Mouse (Mus musculus) embryonic facial prominence, embryonic 14.5 days (tissue): Measurements from ENCODE around the gene Cnr2. TPM values are rescaled to one million over a fixed set of nuclear protein-coding genes. Genes with fewer than 3 reads are reported as not detected.

Experiments
- ATAC-seq: fragments of 200-750 bp; cut with Nextera tagmentation; 2 replicates; pipeline ENCODE4 v1.8.0; 2017; ENCODE audit warnings: low read depth, moderate number of reproducible peaks, moderate TSS enrichment
- DNase-seq: peaks from one replicate; pipeline ENCODE4 v3.0.0-alpha.2; 2015; ENCODE audit warnings: low spot score
- H3K27ac ChIP-seq: fragments of 300-500 bp; sonication (generic); replicated peaks from 2 replicates; pipeline ENCODE4 v1.5.1; 2014; ENCODE audit warnings: low read depth, mild to moderate bottlenecking, low read length, moderate library complexity
- H3K27me3 ChIP-seq: fragments of 300-500 bp; sonication (generic); replicated peaks from 2 replicates; pipeline ENCODE4 v1.6.1; 2014; ENCODE audit warnings: low read length; ENCODE audit not compliant: control insufficient read depth, insufficient read depth
- H3K36me3 ChIP-seq: fragments of 300-500 bp; sonication (generic); 2 replicates; pipeline ENCODE4 v1.6.1; 2014; ENCODE audit warnings: low read length, mixed read lengths; ENCODE audit not compliant: control insufficient read depth, insufficient read depth
- H3K4me1 ChIP-seq: fragments of 300-500 bp; sonication (generic); 2 replicates; pipeline ENCODE4 v1.6.1; 2014; ENCODE audit warnings: antibody characterized with exemption, low read length; ENCODE audit not compliant: control insufficient read depth, insufficient read depth
- H3K4me2 ChIP-seq: fragments of 300-500 bp; sonication (generic); 2 replicates; pipeline ENCODE4 v1.6.1; 2014; ENCODE audit warnings: low read depth, mild to moderate bottlenecking, low read length, moderate library complexity, mixed read lengths
- H3K4me3 ChIP-seq: fragments of 300-500 bp; sonication (generic); 2 replicates; pipeline ENCODE4 v1.5.1; 2014; ENCODE audit warnings: low read depth, mild to moderate bottlenecking, low read length
- H3K9ac ChIP-seq: fragments of 300-500 bp; sonication (generic); 2 replicates; pipeline ENCODE4 v1.6.1; 2014; ENCODE audit warnings: low read depth, mild to moderate bottlenecking, low read length, moderate library complexity, mixed read lengths
- H3K9me3 ChIP-seq: fragments of 300-500 bp; sonication (generic); 2 replicates; pipeline ENCODE4 v1.6.1; 2016; ENCODE audit warnings: low read length; ENCODE audit not compliant: control insufficient read depth
- WGBS: fragments of 180-500 bp; shearing (Covaris S2); extraction: QIAGEN DNeasy Blood & Tissue Kit; methylation state at CpG from one replicate; pipeline ENCODE4 v1.1.7; 2014; 5-methylcytosine and 5-hydroxymethylcytosine counted together
- polyA plus RNA-seq: library from polyadenylated mRNA; unstranded; fragments of >200 nt; fragmentation: Nextera tagmentation; extraction: Ambion mirVana; gene quantifications from 2 replicates; pipeline ENCODE4 v1.2.1, GENCODE M21; 2014

Cnr2 gene
- polyA plus RNA-seq, 1 experiment from 2014 or later, result 1.1 TPM

- H3K9me3 ChIP-seq, result no peaks in the 10 kb centered on the region
- H3K4me1 ChIP-seq, result peaks cover 11% of the 10 kb centered on the region; the same call in 1 of the 2 replicates
- H3K27ac ChIP-seq, result no peak overlapping the region
- no peak overlapping the region for H3K4me3 ChIP-seq
- no peaks in the 10 kb centered on the region for H3K27me3 ChIP-seq
- no peak overlapping the region for H3K4me2 ChIP-seq
- no peak overlapping the region for H3K9ac ChIP-seq
- DNase-seq (no peak), ATAC-seq (no peak)
- peaks cover 23% of the 10 kb centered on the region for H3K36me3 ChIP-seq
- 51% methylated on average over 4 of the region's 4 CpGs for WGBS
Measured at GRCm38 (mm10) chr4:135943389-135943788, 48.2 kb downstream of the Cnr2 start.

- Histone ChIP-seq H3K4me1 (peaks cover 11% of the 10 kb centered on the region; the same call in 1 of the 2 replicates), H3K27ac (peak overlapping the region; percentile 48), H3K36me3 (peaks cover 6% of the 10 kb centered on the region), H3K4me3 (peak overlapping the region; percentile 84), H3K9me3 (no peaks in the 10 kb centered on the region), H3K27me3 (no peaks in the 10 kb centered on the region), H3K4me2 (peak overlapping the region; percentile 80), H3K9ac (no peak overlapping the region)
- DNase-seq (no peak), ATAC-seq (no peak)
- 77% methylated on average over 10 of the region's 10 CpGs for WGBS
Measured at GRCm38 (mm10) chr4:135945706-135946105, 50.5 kb downstream of the Cnr2 start.

GRCm38 (mm10) chr4:135946278-135946658 lies 51.1 kb downstream of the Cnr2 start, which contains the start of gene Hmgcl:
Gene Hmgcl (plus strand): TSS chr4:135946448.
- Histone ChIP-seq H3K9ac (peak within 1 kb of the TSS; percentile 78), H3K4me2 (peak within 1 kb of the TSS; percentile 80), H3K4me1 (peaks cover 11% of the 10 kb centered on the region; the same call in 1 of the 2 replicates), H3K9me3 (no peaks in the 10 kb centered on the region), H3K27me3 (no peaks in the 10 kb centered on the region), H3K27ac (peak within 1 kb of the TSS; percentile 66), H3K36me3 (peaks cover 6% of the 10 kb centered on the region), H3K4me3 (peak within 1 kb of the TSS; percentile 84)
- under 1% methylated on average over 15 of the region's 23 CpGs for WGBS
- ATAC-seq, result peak; percentile 94
- peak; percentile 97 for DNase-seq

- peak; percentile 15 for DNase-seq
- ATAC-seq, result peak; percentile 12
- Histone ChIP-seq H3K9me3 (no peaks in the 10 kb centered on the region), H3K36me3 (peaks cover 11% of the 10 kb centered on the region), H3K4me2 (peak overlapping the region; percentile 80), H3K27ac (peak overlapping the region; percentile 66), H3K4me3 (peak overlapping the region; percentile 84), H3K9ac (peak overlapping the region; percentile 78), H3K27me3 (no peaks in the 10 kb centered on the region), H3K4me1 (peaks cover 11% of the 10 kb centered on the region; the same call in 1 of the 2 replicates)
- WGBS, result 1% methylated on average over 27 of the region's 28 CpGs
Measured at GRCm38 (mm10) chr4:135946659-135947301, 51.6 kb downstream of the Cnr2 start.

- Histone ChIP-seq H3K36me3 (peaks cover 19% of the 10 kb centered on the region), H3K4me1 (peaks cover 11% of the 10 kb centered on the region; the same call in 1 of the 2 replicates), H3K4me2 (no peak overlapping the region), H3K27me3 (no peaks in the 10 kb centered on the region), H3K9me3 (no peaks in the 10 kb centered on the region), H3K9ac (peak overlapping the region; percentile 19; the same call in 1 of the 2 replicates), H3K27ac (no peak overlapping the region), H3K4me3 (no peak overlapping the region)
- DNase-seq (no peak), ATAC-seq (no peak)
- 91% methylated on average over 8 of the region's 8 CpGs for WGBS
Measured at GRCm38 (mm10) chr4:135948142-135948541, 52.9 kb downstream of the Cnr2 start.

GRCm38 (mm10) chr4:135949475-135949874 lies 54.3 kb downstream of the Cnr2 start:
- WGBS, result 87% methylated on average over 10 of the region's 10 CpGs
- DNase-seq, result no peak

GRCm38 (mm10) chr4:135949911-135950310 lies 54.7 kb downstream of the Cnr2 start:
- ATAC-seq (no peak; the same call in 1 of the 2 replicates), DNase-seq (peak; percentile 32)
- Histone ChIP-seq H3K4me1 (peaks cover 8% of the 10 kb centered on the region; the same call in 1 of the 2 replicates), H3K9me3 (no peaks in the 10 kb centered on the region), H3K36me3 (peaks cover 22% of the 10 kb centered on the region), H3K9ac (0 out of 2 replicates have a peak overlapping the region, but pooled peaks have one; percentile 10), H3K4me3 (no peak overlapping the region), H3K27me3 (no peaks in the 10 kb centered on the region), H3K4me2 (no peak overlapping the region), H3K27ac (no peak overlapping the region)
- 65% methylated on average over 6 of the region's 6 CpGs for WGBS

More at GRCm38 (mm10) chr4:135949475-135949874, 54.3 kb downstream of the Cnr2 start:
- peaks cover 19% of the 10 kb centered on the region for H3K36me3 ChIP-seq
- peaks cover 8% of the 10 kb centered on the region; the same call in 1 of the 2 replicates for H3K4me1 ChIP-seq
- no peak overlapping the region for H3K27ac ChIP-seq
- no peak overlapping the region for H3K4me3 ChIP-seq
- no peaks in the 10 kb centered on the region for H3K27me3 ChIP-seq
- ATAC-seq, result no peak
- no peak overlapping the region for H3K4me2 ChIP-seq
- no peak overlapping the region for H3K9ac ChIP-seq
- H3K9me3 ChIP-seq, result no peaks in the 10 kb centered on the region

GRCm38 (mm10) chr4:135950365-135950764 lies 55.2 kb downstream of the Cnr2 start:
- WGBS, result 85% methylated on average over 6 of the region's 6 CpGs

More at GRCm38 (mm10) chr4:135950365-135950764, 55.2 kb downstream of the Cnr2 start:
- Histone ChIP-seq H3K9ac (no peak overlapping the region), H3K27ac (no peak overlapping the region), H3K4me1 (peaks cover 8% of the 10 kb centered on the region; the same call in 1 of the 2 replicates), H3K36me3 (peaks cover 25% of the 10 kb centered on the region), H3K4me3 (no peak overlapping the region), H3K9me3 (no peaks in the 10 kb centered on the region), H3K4me2 (no peak overlapping the region), H3K27me3 (no peaks in the 10 kb centered on the region)
- DNase-seq, result no peak
- ATAC-seq, result no peak
